10 mouse cellular contexts compared by ENCODE assay signal in genomic region chr1:133251625-133252034, GRCm38 (mm10). TPM values are rescaled to one million over a fixed set of nuclear protein-coding genes. Genes with fewer than 3 reads are reported as not detected.
A peak's percentile ranks its signal among the peaks of the same experiment; 100 is the strongest.
DNase-seq lines count a peak whose midpoint lies in the region; ATAC-seq and TF ChIP-seq lines count a peak whose summit lies in the region.
"Had no signal": no experiment of that assay in that cellular context is flagged by ENCODE, and none has a peak within 500 bp of the region (broad histone marks: within the 10 kb centered on the region; RNA-seq: fewer than 3 reads in every experiment).

No protein-coding gene starts in this region.

- H3K4me2 ChIP-seq in embryonic facial prominence, embryonic 13.5 days: no peak overlapping the region
- peak overlapping the region; percentile 22; the same call in 1 of the 2 replicates for H3K4me2 ChIP-seq in intestine, embryonic 15.5 days (replicated peaks)
- H3K4me2 ChIP-seq in liver, embryonic 12.5 days: no peak overlapping the region
- H3K4me2 ChIP-seq: midbrain, embryonic 13.5 days had no signal

- no peak overlapping the region for H3K9ac ChIP-seq in embryonic facial prominence, embryonic 13.5 days
- H3K9ac ChIP-seq in intestine, embryonic 15.5 days: no peak overlapping the region
- H3K9ac ChIP-seq in liver, embryonic 12.5 days: no peak overlapping the region
- H3K9ac ChIP-seq: midbrain, embryonic 13.5 days had no signal

- WGBS in embryonic facial prominence, embryonic 13.5 days: 52% methylated on average over 5 of the region's 5 CpGs
- WGBS in embryonic facial prominence, embryonic 10.5 days: 45% methylated on average over 5 of the region's 5 CpGs
- WGBS in intestine, embryonic 15.5 days: 7% methylated on average over 5 of the region's 5 CpGs
- 23% methylated on average over 5 of the region's 5 CpGs for WGBS in liver, embryonic 12.5 days (ENCODE audit: insufficient replicate concordance)

- no peaks in the 10 kb centered on the region for H3K9me3 ChIP-seq in embryonic facial prominence, embryonic 13.5 days
- no peaks in the 10 kb centered on the region for H3K9me3 ChIP-seq in embryonic facial prominence, embryonic 10.5 days
- H3K9me3 ChIP-seq in intestine, embryonic 15.5 days: no peaks in the 10 kb centered on the region
- no peaks in the 10 kb centered on the region for H3K9me3 ChIP-seq in liver, embryonic 12.5 days (replicated peaks)
- H3K9me3 ChIP-seq: midbrain, embryonic 13.5 days had no signal

- H3K4me1 ChIP-seq in embryonic facial prominence, embryonic 13.5 days: peaks cover 65% of the 10 kb centered on the region
- H3K4me1 ChIP-seq in embryonic facial prominence, embryonic 10.5 days: peaks cover 67% of the 10 kb centered on the region
- peaks cover 75% of the 10 kb centered on the region for H3K4me1 ChIP-seq in intestine, embryonic 15.5 days (replicated peaks)
- peaks cover 61% of the 10 kb centered on the region for H3K4me1 ChIP-seq in liver, embryonic 12.5 days

- 0 out of 2 replicates have a peak overlapping the region, but pooled peaks have one; percentile 3 for H3K27ac ChIP-seq in embryonic facial prominence, embryonic 13.5 days
- no peak overlapping the region for H3K27ac ChIP-seq in embryonic facial prominence, embryonic 10.5 days (replicated peaks)
- peak overlapping the region; percentile 93 for H3K27ac ChIP-seq in intestine, embryonic 15.5 days
- peak overlapping the region; percentile 59 for H3K27ac ChIP-seq in liver, embryonic 12.5 days
- H3K27ac ChIP-seq in left cerebral cortex, adult 2 months: no peak overlapping the region

- no peak for ATAC-seq in embryonic facial prominence, embryonic 13.5 days (ENCODE audit: insufficient number of reproducible peaks, insufficient read depth, low FRiP score, low TSS enrichment, low read depth)
- ATAC-seq in intestine, embryonic 15.5 days: peak; percentile 68
- ATAC-seq in liver, embryonic 12.5 days: no peak
- ATAC-seq: midbrain, embryonic 13.5 days had no signal

- H3K36me3 ChIP-seq in embryonic facial prominence, embryonic 13.5 days: no peaks in the 10 kb centered on the region
- no peaks in the 10 kb centered on the region for H3K36me3 ChIP-seq in embryonic facial prominence, embryonic 10.5 days (replicated peaks)
- H3K36me3 ChIP-seq in intestine, embryonic 15.5 days: no peaks in the 10 kb centered on the region
- H3K36me3 ChIP-seq in liver, embryonic 12.5 days: no peaks in the 10 kb centered on the region
- H3K36me3 ChIP-seq: midbrain, embryonic 13.5 days had no signal

- no peak for DNase-seq in embryonic facial prominence, embryonic 10.5 days (ENCODE audit: low spot score)
- DNase-seq in MN1 (ENCODE audit: low spot score): peak; percentile 76
- DNase-seq in left cerebral cortex, adult 2 months (ENCODE audit: extremely low spot score in 1 of 2, low spot score in 2 of 2): no peak
- no peak for DNase-seq in right cerebral cortex, postnatal 10 days (ENCODE audit: low spot score in 2 of 2)
- DNase-seq in spleen, postnatal 14 days (ENCODE audit: low spot score in 2 of 2): no peak

- no peak for TF ChIP-seq CTCF in left cerebral cortex, adult 2 months (IDR thresholded peaks at IDR 0.05)

- H3K27me3 ChIP-seq in embryonic facial prominence, embryonic 13.5 days: peaks cover 5% of the 10 kb centered on the region; the same call in 1 of the 2 replicates
- H3K27me3 ChIP-seq in embryonic facial prominence, embryonic 10.5 days (replicated peaks; ENCODE audit: low read depth, poor library complexity, severe bottlenecking): peaks cover 35% of the 10 kb centered on the region
- no peaks in the 10 kb centered on the region for H3K27me3 ChIP-seq in intestine, embryonic 15.5 days (replicated peaks)
- H3K27me3 ChIP-seq in liver, embryonic 12.5 days (replicated peaks): peaks cover 28% of the 10 kb centered on the region
- H3K27me3 ChIP-seq: midbrain, embryonic 13.5 days had no signal

- intact Hi-C loops in left cerebral cortex, adult 2 months (cut with DNase I): no loop called here

- no peak overlapping the region for H3K4me3 ChIP-seq in embryonic facial prominence, embryonic 13.5 days
- no peak overlapping the region for H3K4me3 ChIP-seq in embryonic facial prominence, embryonic 10.5 days
- no peak overlapping the region for H3K4me3 ChIP-seq in intestine, embryonic 15.5 days (replicated peaks)
- H3K4me3 ChIP-seq in liver, embryonic 12.5 days: no peak overlapping the region
- H3K4me3 ChIP-seq in left cerebral cortex, adult 2 months: no peak overlapping the region
- H3K4me3 ChIP-seq: midbrain, embryonic 13.5 days had no signal

RNA-seq across cellular contexts. Expression of gene Golt1a, which starts 58.0 kb away (rescaled TPM):
- polyA plus RNA-seq in embryonic facial prominence, embryonic 13.5 days (2015; fragmentation: Nextera tagmentation; extraction: Ambion mirVana): not detected in 2 replicates
- not detected in 2 replicates for polyA plus RNA-seq in embryonic facial prominence, embryonic 10.5 days (2016; fragmentation: Nextera tagmentation; extraction: Ambion mirVana)
- polyA plus RNA-seq in intestine, embryonic 15.5 days (2015; fragmentation: Nextera tagmentation; extraction: Ambion mirVana): 18.2 and 23.8 TPM in 2 replicates
- 4.4 and 5.8 TPM in 2 replicates for polyA plus RNA-seq in liver, embryonic 12.5 days (2016; fragmentation: Nextera tagmentation; extraction: Ambion mirVana)
- under 1 TPM; 0.37 to 0.72 TPM for total RNA-seq in left cerebral cortex, adult 2 months (2021)
- polyA plus RNA-seq: brain, embryonic 14.5 days; midbrain, embryonic 13.5 days had no signal

Comparison
In these comparisons a context has a peak if more than half of its experiments do, and no peak if none do; other contexts are left out.
1. H3K27ac ChIP-seq: peak in embryonic facial prominence, embryonic 13.5 days (single experiment), intestine, embryonic 15.5 days (single experiment) and liver, embryonic 12.5 days (single experiment); none in embryonic facial prominence, embryonic 10.5 days (single experiment) and left cerebral cortex, adult 2 months (single experiment).